Comparison of ENCODE assay signal across 27 mouse cellular contexts in genomic region chr2:42540172-42540571, GRCm38 (mm10).
A peak's percentile ranks its signal among the peaks of the same experiment; 100 is the strongest.
DNase-seq lines count a peak whose midpoint lies in the region; ATAC-seq and TF ChIP-seq lines count a peak whose summit lies in the region.
"Had no signal": no experiment of that assay in that cellular context is flagged by ENCODE, and none has a peak within 500 bp of the region (broad histone marks: within the 10 kb centered on the region; RNA-seq: fewer than 3 reads in every experiment).

No protein-coding gene starts in this region.

- ATAC-seq in intestine, embryonic 15.5 days, result peak; percentile 53
- ATAC-seq in intestine, postnatal 0 days, result peak; percentile 83
- ATAC-seq in megakaryocyte progenitor cell, adult 5-6 weeks (replicated peaks; ENCODE audit: poor library complexity), result no peak
- ATAC-seq: activated CD4-positive, CD25-positive, alpha-beta regulatory T cell, adult 4 months; CD4-positive, CD25-positive, alpha-beta regulatory T cell, adult 4 months; forebrain, embryonic 14.5 days; forebrain, embryonic 16.5 days; Patski had no signal

- no peak overlapping the region for H3K4me3 ChIP-seq in intestine, embryonic 15.5 days (replicated peaks)
- no peak overlapping the region for H3K4me3 ChIP-seq in intestine, postnatal 0 days (ENCODE audit: low read depth, low read length)
- H3K4me3 ChIP-seq: embryonic facial prominence, embryonic 13.5 days; embryonic facial prominence, embryonic 15.5 days; erythroblast, embryonic 14.5 days; forebrain, embryonic 10.5 days; forebrain, embryonic 12.5 days had no signal

- peak; percentile 0 for DNase-seq in 416B (ENCODE audit: low read depth)
- DNase-seq in right cerebral cortex, postnatal 25 days, result no peak
- DNase-seq in layer of hippocampus, adult 8-10 months (ENCODE audit: low spot score in 2 of 2), result no peak
- DNase-seq: adrenal gland, adult 8-10 months; adrenal gland, postnatal 25 days; B cell, adult 2 months; cerebellum, adult 11 months; cerebellum, adult 18-20 months; cerebellum, adult 8-10 months; cerebellum, adult 9-11 months; cerebellum, postnatal 14 days; cerebellum, postnatal 36 days had no signal

- WGBS in intestine, embryonic 15.5 days, result 47% methylated on average over 1 of the region's 1 CpGs
- 17% methylated on average over 1 of the region's 1 CpGs for WGBS in intestine, postnatal 0 days

- no peaks in the 10 kb centered on the region for H3K4me1 ChIP-seq in intestine, embryonic 15.5 days (replicated peaks)
- H3K4me1 ChIP-seq in intestine, postnatal 0 days (replicated peaks; ENCODE audit: control insufficient read depth, insufficient read depth, low read length), result no peaks in the 10 kb centered on the region
- H3K4me1 ChIP-seq: embryonic facial prominence, embryonic 13.5 days; embryonic facial prominence, embryonic 15.5 days had no signal

- H3K27me3 ChIP-seq in intestine, embryonic 15.5 days (replicated peaks), result no peaks in the 10 kb centered on the region
- no peaks in the 10 kb centered on the region for H3K27me3 ChIP-seq in intestine, postnatal 0 days (replicated peaks; ENCODE audit: control insufficient read depth, insufficient read depth, low read length)
- H3K27me3 ChIP-seq: CH12.LX; embryonic facial prominence, embryonic 13.5 days; embryonic facial prominence, embryonic 15.5 days; forebrain, embryonic 12.5 days had no signal

- no peak for TF ChIP-seq CTCF in intestine, postnatal 0 days (IDR thresholded peaks at IDR 0.05; ENCODE audit: low read depth)

- H3K4me2 ChIP-seq in intestine, embryonic 15.5 days (replicated peaks), result no peak overlapping the region
- H3K4me2 ChIP-seq in intestine, postnatal 0 days (replicated peaks; ENCODE audit: low read depth), result no peak overlapping the region
- H3K4me2 ChIP-seq: embryonic facial prominence, embryonic 13.5 days; embryonic facial prominence, embryonic 15.5 days; forebrain, embryonic 12.5 days had no signal

- H3K9ac ChIP-seq in intestine, embryonic 15.5 days, result no peak overlapping the region
- H3K9ac ChIP-seq in intestine, postnatal 0 days (ENCODE audit: low read depth, low read length), result no peak overlapping the region
- H3K9ac ChIP-seq: embryonic facial prominence, embryonic 13.5 days; embryonic facial prominence, embryonic 15.5 days; forebrain, embryonic 12.5 days had no signal

- no peaks in the 10 kb centered on the region for H3K36me3 ChIP-seq in intestine, embryonic 15.5 days
- no peaks in the 10 kb centered on the region for H3K36me3 ChIP-seq in intestine, postnatal 0 days (ENCODE audit: control insufficient read depth, insufficient read depth)
- H3K36me3 ChIP-seq: embryonic facial prominence, embryonic 13.5 days; embryonic facial prominence, embryonic 15.5 days; forebrain, embryonic 10.5 days; forebrain, embryonic 12.5 days; G1E had no signal

- no peak overlapping the region for H3K27ac ChIP-seq in intestine, embryonic 15.5 days
- H3K27ac ChIP-seq in intestine, postnatal 0 days (ENCODE audit: low read depth, low read length), result no peak overlapping the region
- H3K27ac ChIP-seq: embryonic facial prominence, embryonic 13.5 days; embryonic facial prominence, embryonic 15.5 days; forebrain, embryonic 10.5 days; forebrain, embryonic 12.5 days had no signal

- H3K9me3 ChIP-seq in intestine, embryonic 15.5 days, result no peaks in the 10 kb centered on the region
- H3K9me3 ChIP-seq in intestine, postnatal 0 days (ENCODE audit: control insufficient read depth), result no peaks in the 10 kb centered on the region
- H3K9me3 ChIP-seq: embryonic facial prominence, embryonic 13.5 days; embryonic facial prominence, embryonic 15.5 days; forebrain, embryonic 10.5 days; forebrain, embryonic 12.5 days; G1E had no signal
